9 mouse cellular contexts compared by ENCODE assay signal in genomic region chr2:119408278-119408677, GRCm38 (mm10). TPM values are rescaled to one million over a fixed set of nuclear protein-coding genes. Genes with fewer than 3 reads are reported as not detected.
DNase-seq lines count a peak whose midpoint lies in the region; ATAC-seq lines count a peak whose summit lies in the region.
"Had no signal": no experiment of that assay in that cellular context is flagged by ENCODE, and none has a peak within 500 bp of the region (broad histone marks: within the 10 kb centered on the region; RNA-seq: fewer than 3 reads in every experiment).

No protein-coding gene starts in this region.

- H3K27ac ChIP-seq in midbrain, embryonic 14.5 days (replicated peaks; ENCODE audit: low read depth, low read length) = no peak overlapping the region
- H3K27ac ChIP-seq in midbrain, embryonic 11.5 days (ENCODE audit: low read depth, low read length) = no peak overlapping the region
- peak overlapping the region; percentile 15; the same call in 1 of the 2 replicates for H3K27ac ChIP-seq in liver, embryonic 13.5 days

- no peak overlapping the region for H3K9ac ChIP-seq in midbrain, embryonic 14.5 days (replicated peaks; ENCODE audit: low read length)
- no peak overlapping the region for H3K9ac ChIP-seq in midbrain, embryonic 11.5 days (ENCODE audit: low read length)
- H3K9ac ChIP-seq in liver, embryonic 13.5 days = no peak overlapping the region

- no peak overlapping the region for H3K4me2 ChIP-seq in midbrain, embryonic 14.5 days (ENCODE audit: low read length)
- H3K4me2 ChIP-seq in midbrain, embryonic 11.5 days = no peak overlapping the region
- no peak overlapping the region for H3K4me2 ChIP-seq in liver, embryonic 13.5 days

- no peaks in the 10 kb centered on the region for H3K9me3 ChIP-seq in midbrain, embryonic 14.5 days (ENCODE audit: control insufficient read depth, low read length)
- no peaks in the 10 kb centered on the region for H3K9me3 ChIP-seq in midbrain, embryonic 11.5 days (ENCODE audit: control insufficient read depth, low read length)
- no peaks in the 10 kb centered on the region for H3K9me3 ChIP-seq in liver, embryonic 13.5 days (replicated peaks)
- H3K9me3 ChIP-seq: megakaryocyte, embryonic 14.5 days had no signal

- H3K4me1 ChIP-seq in midbrain, embryonic 14.5 days (ENCODE audit: control insufficient read depth, insufficient read depth, low read length) = no peaks in the 10 kb centered on the region
- H3K4me1 ChIP-seq in midbrain, embryonic 11.5 days (ENCODE audit: control insufficient read depth, insufficient read depth, low read length) = no peaks in the 10 kb centered on the region
- no peaks in the 10 kb centered on the region for H3K4me1 ChIP-seq in liver, embryonic 13.5 days (replicated peaks)

- no peak overlapping the region for H3K4me3 ChIP-seq in midbrain, embryonic 14.5 days (replicated peaks; ENCODE audit: low read depth, low read length)
- H3K4me3 ChIP-seq in midbrain, embryonic 11.5 days (ENCODE audit: low read depth, low read length) = no peak overlapping the region
- H3K4me3 ChIP-seq in liver, embryonic 13.5 days (replicated peaks) = no peak overlapping the region
- H3K4me3 ChIP-seq: megakaryocyte, embryonic 14.5 days had no signal

- no peak for ATAC-seq in midbrain, embryonic 14.5 days (ENCODE audit: low FRiP score, low TSS enrichment)
- ATAC-seq in midbrain, embryonic 11.5 days (ENCODE audit: low FRiP score) = no peak
- ATAC-seq in liver, embryonic 13.5 days (ENCODE audit: low read depth) = no peak
- no peak for ATAC-seq in inflammation-experienced regulatory T-cells, adult 6 months
- no peak for ATAC-seq in erythroid progenitor cell, adult 5-6 weeks (replicated peaks; ENCODE audit: low FRiP score, poor library complexity, severe bottlenecking)

- WGBS in midbrain, embryonic 14.5 days = 82% methylated on average over 8 of the region's 8 CpGs
- WGBS in midbrain, embryonic 11.5 days = 91% methylated on average over 8 of the region's 8 CpGs
- WGBS in liver, embryonic 13.5 days (ENCODE audit: insufficient replicate concordance) = 78% methylated on average over 8 of the region's 8 CpGs

- H3K36me3 ChIP-seq in midbrain, embryonic 14.5 days (ENCODE audit: control insufficient read depth, insufficient read depth, low read length) = peaks cover 60% of the 10 kb centered on the region
- peaks cover 5% of the 10 kb centered on the region; the same call in 1 of the 2 replicates for H3K36me3 ChIP-seq in midbrain, embryonic 11.5 days (ENCODE audit: control insufficient read depth, insufficient read depth, low read length)
- peaks cover 83% of the 10 kb centered on the region for H3K36me3 ChIP-seq in liver, embryonic 13.5 days

- DNase-seq in adrenal gland, adult (ENCODE audit: inconsistent age in 2 of 2, low spot score in 1 of 2) = peak; percentile 33 to 44
- DNase-seq in adrenal gland, postnatal 4 days (ENCODE audit: low spot score in 2 of 2) = no peak
- peak; percentile 3 for DNase-seq in midbrain, embryonic 14.5 days
- DNase-seq in midbrain, embryonic 11.5 days (ENCODE audit: low spot score, missing footprints) = no peak
- DNase-seq in liver, embryonic 13.5 days = no peak
- peak; percentile 25 for DNase-seq in yolk sac, embryonic 10.5 days (ENCODE audit: low spot score)

- H3K27me3 ChIP-seq in midbrain, embryonic 14.5 days (ENCODE audit: control insufficient read depth, insufficient read depth, low read length) = no peaks in the 10 kb centered on the region
- H3K27me3 ChIP-seq in midbrain, embryonic 11.5 days (ENCODE audit: control insufficient read depth, insufficient read depth, low read length) = no peaks in the 10 kb centered on the region
- H3K27me3 ChIP-seq in liver, embryonic 13.5 days = no peaks in the 10 kb centered on the region
- H3K27me3 ChIP-seq: megakaryocyte, embryonic 14.5 days had no signal

RNA-seq across cellular contexts. Expression of gene Chac1, which starts 57.2 kb away (rescaled TPM):
- 1 to 10 TPM; 1.3 to 2.0 TPM for total RNA-seq in adrenal gland, postnatal 4 days (2021)
- 5.0 and 8.4 TPM in 2 replicates for polyA plus RNA-seq in midbrain, embryonic 14.5 days (2014; fragmentation: Nextera tagmentation; extraction: Ambion mirVana)
- polyA plus RNA-seq in midbrain, embryonic 11.5 days (2014; fragmentation: Nextera tagmentation; extraction: Ambion mirVana) = 0.32 and 0.37 TPM in 2 replicates
- polyA plus RNA-seq in liver, embryonic 13.5 days (2015; fragmentation: Nextera tagmentation; extraction: Ambion mirVana) = 1.0 and 2.0 TPM in 2 replicates
- polyA plus RNA-seq in inflammation-experienced regulatory T-cells, adult 6 months (2017; shearing (Covaris generic)) = not detected
- 4.3 TPM in 1 of 2 replicates, not detected in the other for total RNA-seq in erythroid progenitor cell, adult 5-6 weeks (2015; ENCODE audit: low replicate concordance)
- total RNA-seq in erythroid progenitor cell, adult 5-6 weeks (2017; ENCODE audit: low replicate concordance) = 0.13 TPM in 1 of 2 replicates, not detected in the other

Comparison
In these comparisons a context has a peak if more than half of its experiments do, and no peak if none do; other contexts are left out.
1. DNase-seq: peak in adrenal gland, adult (2 of 2), midbrain, embryonic 14.5 days (single experiment) and yolk sac, embryonic 10.5 days (single experiment); none in adrenal gland, postnatal 4 days (0 of 2), midbrain, embryonic 11.5 days (single experiment) and liver, embryonic 13.5 days (single experiment).